Mouse (Mus musculus): Measurements from ENCODE around the gene Ccdc91.

Gene Ccdc91

GRCm38 (mm10) chr6:147573137-147573536, 97.5 kb downstream of the Ccdc91 start:
- no peak for DNase-seq (ENCODE audit: low spot score)

GRCm38 (mm10) chr6:147574454-147575182, 99.0 kb downstream of the Ccdc91 start:
- no peak for DNase-seq (ENCODE audit: low spot score)

- DNase-seq (ENCODE audit: low spot score), result no peak
Observed at GRCm38 (mm10) chr6:147575183-147575784, 99.7 kb downstream of the Ccdc91 start.

GRCm38 (mm10) chr6:147587675-147588074, 112.0 kb downstream of the Ccdc91 start:
- DNase-seq (ENCODE audit: low spot score), result no peak

- no peak for DNase-seq (ENCODE audit: low spot score)
Observed at GRCm38 (mm10) chr6:147606666-147607065, 131.0 kb downstream of the Ccdc91 start.

GRCm38 (mm10) chr6:147607613-147608012, 132.0 kb downstream of the Ccdc91 start:
- no peak for DNase-seq (ENCODE audit: low spot score)

- DNase-seq (ENCODE audit: low spot score), result no peak
Observed at GRCm38 (mm10) chr6:147615306-147615705, 139.7 kb downstream of the Ccdc91 start.

- no peak for DNase-seq (ENCODE audit: low spot score)
Observed at GRCm38 (mm10) chr6:147623142-147623541, 147.5 kb downstream of the Ccdc91 start.

- no peak for DNase-seq (ENCODE audit: low spot score)
Observed at GRCm38 (mm10) chr6:147636464-147636863, 160.8 kb downstream of the Ccdc91 start.

GRCm38 (mm10) chr6:147643875-147644274, 168.2 kb downstream of the Ccdc91 start:
- no peak for DNase-seq (ENCODE audit: low spot score)

GRCm38 (mm10) chr6:147644391-147644790, 168.8 kb downstream of the Ccdc91 start:
- DNase-seq (ENCODE audit: low spot score), result no peak

- no peak for DNase-seq (ENCODE audit: low spot score)
Observed at GRCm38 (mm10) chr6:147646401-147646968, 170.9 kb downstream of the Ccdc91 start.

- no peak for DNase-seq (ENCODE audit: low spot score)
Observed at GRCm38 (mm10) chr6:147658025-147658424, 182.4 kb downstream of the Ccdc91 start.

- DNase-seq (ENCODE audit: low spot score), result no peak
Observed at GRCm38 (mm10) chr6:147660718-147661117, 185.1 kb downstream of the Ccdc91 start.

GRCm38 (mm10) chr6:147661841-147662240, 186.2 kb downstream of the Ccdc91 start:
- DNase-seq (ENCODE audit: low spot score), result no peak

- DNase-seq (ENCODE audit: low spot score), result no peak
Observed at GRCm38 (mm10) chr6:147662610-147663009, 187.0 kb downstream of the Ccdc91 start.

- no peak for DNase-seq (ENCODE audit: low spot score)
Observed at GRCm38 (mm10) chr6:147664339-147664738, 188.7 kb downstream of the Ccdc91 start.

GRCm38 (mm10) chr6:147671366-147671765, 195.7 kb downstream of the Ccdc91 start:
- DNase-seq (ENCODE audit: low spot score), result no peak

- no peak for DNase-seq (ENCODE audit: low spot score)
Observed at GRCm38 (mm10) chr6:147672481-147672880, 196.9 kb downstream of the Ccdc91 start.

- no peak for DNase-seq (ENCODE audit: low spot score)
Observed at GRCm38 (mm10) chr6:147675022-147675733, 199.6 kb downstream of the Ccdc91 start.

GRCm38 (mm10) chr6:147676214-147676613, 200.6 kb downstream of the Ccdc91 start:
- no peak for DNase-seq (ENCODE audit: low spot score)
